Mouse (Mus musculus) G1E (cell line): ENCODE results near the gene Atf3.

Experiments used
- CTCF ChIP-seq: IDR thresholded peaks from 2 replicates; pipeline ENCODE4 v1.5.1; 2012; ENCODE audit warnings: low read depth, low read length, inconsistent platforms, mixed read lengths
- POLR2AphosphoS5 ChIP-seq: IDR thresholded peaks from 2 replicates; pipeline ENCODE4 v1.6.1; 2012; ENCODE audit warnings: low read depth, low read length, inconsistent platforms; ENCODE audit not compliant: insufficient replicate concordance
- TAL1 ChIP-seq: conservative IDR thresholded peaks from 2 replicates; pipeline ENCODE4 v1.6.1; 2012; ENCODE audit warnings: low read depth, low read length, inconsistent platforms, mixed read lengths

GRCm38 (mm10) chr1:191164717-191165116, 53.1 kb downstream of the Atf3 start, which contains the start of gene Fam71a:
- TF ChIP-seq CTCF (no peak), TAL1 (no peak), POLR2AphosphoS5 (no peak)
